Mouse (Mus musculus) forebrain, embryonic 16.5 days (tissue): ENCODE measurements around the gene Abca1. TPM values are rescaled to one million over a fixed set of nuclear protein-coding genes. Genes with fewer than 3 reads are reported as not detected.

Experiments used
- ATAC-seq: fragments of 200-750 bp; cut with Nextera tagmentation; 2 replicates; pipeline ENCODE4 v1.8.0; 2017; ENCODE audit warnings: mild to moderate bottlenecking, moderate library complexity
- H3K27ac ChIP-seq: fragments of 300-500 bp; sonication (generic); 2 replicates; pipeline ENCODE4 v1.5.1; 2014; ENCODE audit warnings: low read length, control low read depth
- H3K27me3 ChIP-seq: fragments of 300-500 bp; sonication (generic); replicated peaks from 2 replicates; pipeline ENCODE4 v1.6.1; 2014; ENCODE audit warnings: low read length; ENCODE audit not compliant: control insufficient read depth, insufficient read depth
- H3K36me3 ChIP-seq: fragments of 300-500 bp; sonication (generic); 2 replicates; pipeline ENCODE4 v1.6.1; 2014; ENCODE audit not compliant: control insufficient read depth, insufficient read depth
- H3K4me1 ChIP-seq: fragments of 300-500 bp; sonication (generic); replicated peaks from 2 replicates; pipeline ENCODE4 v1.6.1; 2014; ENCODE audit warnings: low read length; ENCODE audit not compliant: control insufficient read depth, insufficient read depth
- H3K4me2 ChIP-seq: fragments of 300-500 bp; sonication (generic); 2 replicates; pipeline ENCODE4 v1.6.1; 2014; ENCODE audit warnings: mild to moderate bottlenecking, low read length, control low read depth
- H3K4me3 ChIP-seq: fragments of 300-500 bp; sonication (generic); replicated peaks from 2 replicates; pipeline ENCODE4 v1.5.1; 2014; ENCODE audit warnings: mild to moderate bottlenecking, low read length, control low read depth
- H3K9ac ChIP-seq: fragments of 300-500 bp; sonication (generic); replicated peaks from 2 replicates; pipeline ENCODE4 v1.6.1; 2014; ENCODE audit warnings: low read depth, low read length, control low read depth
- H3K9me3 ChIP-seq: fragments of 300-500 bp; sonication (generic); 2 replicates; pipeline ENCODE4 v1.6.1; 2016; ENCODE audit warnings: low read length; ENCODE audit not compliant: control insufficient read depth
- WGBS: fragments of 180-500 bp; shearing (Covaris S2); extraction: QIAGEN DNeasy Blood & Tissue Kit; methylation state at CpG from one replicate; pipeline ENCODE4 v1.1.7; 2014; 5-methylcytosine and 5-hydroxymethylcytosine counted together
- polyA plus RNA-seq: library from polyadenylated mRNA; unstranded; fragments of >200 nt; fragmentation: Nextera tagmentation; extraction: Ambion mirVana; gene quantifications from 2 replicates; pipeline ENCODE4 v1.2.1, GENCODE M21; 2015

Gene Abca1
- polyA plus RNA-seq, 1 experiment from 2014 or later, result 8.9 TPM

DNA sequence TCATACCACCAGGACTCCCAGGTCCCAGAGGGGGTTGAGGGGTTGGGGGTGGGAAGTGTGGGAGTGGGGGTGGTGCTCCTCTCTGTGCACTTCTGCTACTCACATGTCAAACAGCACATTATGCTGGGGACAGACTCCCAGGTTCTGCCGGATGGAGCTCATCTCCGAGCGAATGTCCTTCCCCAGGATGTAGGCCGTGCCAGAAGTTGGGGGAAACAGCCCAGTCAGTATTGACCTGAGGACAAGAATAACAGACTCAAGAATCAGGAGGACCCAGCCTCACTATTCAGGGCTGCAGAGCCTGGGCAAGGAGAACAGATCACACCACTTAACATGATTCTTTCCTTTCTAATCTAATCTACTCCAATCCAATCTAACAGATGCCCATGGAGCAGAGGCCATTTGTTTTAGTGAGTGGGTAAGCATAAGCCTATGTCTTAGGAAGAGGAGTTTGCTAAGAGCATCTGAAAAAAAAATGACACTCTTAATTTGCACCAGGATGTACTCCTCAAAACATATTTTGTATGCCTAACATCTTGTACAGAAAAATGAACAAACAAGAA, 82.8 kb downstream of the Abca1 start:
- Histone ChIP-seq H3K27ac (no peak overlapping the region), H3K36me3 (peaks cover 4% of the 10 kb centered on the region), H3K9ac (no peak overlapping the region), H3K4me2 (no peak overlapping the region), H3K4me1 (no peaks in the 10 kb centered on the region), H3K27me3 (no peaks in the 10 kb centered on the region), H3K4me3 (no peak overlapping the region), H3K9me3 (no peaks in the 10 kb centered on the region)
- 98% methylated on average over 4 of the region's 4 CpGs for WGBS
- no peak for ATAC-seq

DNA sequence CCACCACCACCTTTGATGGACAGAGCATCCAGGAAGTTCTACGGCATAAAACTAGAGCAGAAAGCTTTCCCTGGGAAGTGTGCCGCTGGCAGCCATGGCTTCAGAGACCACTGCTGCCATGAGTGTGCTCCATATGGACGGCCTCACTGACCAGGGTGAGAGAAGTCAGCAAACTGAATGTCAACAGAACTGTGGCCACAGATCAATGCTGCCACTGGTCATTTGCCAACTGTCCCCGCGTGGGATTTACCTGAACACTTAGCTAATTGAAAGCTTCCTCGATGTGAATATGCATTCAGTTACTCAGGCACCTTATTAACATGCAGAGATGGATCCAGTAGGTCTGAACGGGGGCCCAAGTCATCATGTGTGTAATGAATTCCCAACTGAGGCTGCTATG, 86.7 kb downstream of the Abca1 start:
- no peak overlapping the region for H3K4me3 ChIP-seq
- no peaks in the 10 kb centered on the region for H3K27me3 ChIP-seq
- no peaks in the 10 kb centered on the region for H3K4me1 ChIP-seq
- H3K9me3 ChIP-seq, result no peaks in the 10 kb centered on the region
- 91% methylated on average over 7 of the region's 7 CpGs for WGBS
- no peak overlapping the region for H3K9ac ChIP-seq
- H3K36me3 ChIP-seq, result peaks cover 8% of the 10 kb centered on the region
- no peak for ATAC-seq
- H3K4me2 ChIP-seq, result no peak overlapping the region
- no peak overlapping the region for H3K27ac ChIP-seq

DNA sequence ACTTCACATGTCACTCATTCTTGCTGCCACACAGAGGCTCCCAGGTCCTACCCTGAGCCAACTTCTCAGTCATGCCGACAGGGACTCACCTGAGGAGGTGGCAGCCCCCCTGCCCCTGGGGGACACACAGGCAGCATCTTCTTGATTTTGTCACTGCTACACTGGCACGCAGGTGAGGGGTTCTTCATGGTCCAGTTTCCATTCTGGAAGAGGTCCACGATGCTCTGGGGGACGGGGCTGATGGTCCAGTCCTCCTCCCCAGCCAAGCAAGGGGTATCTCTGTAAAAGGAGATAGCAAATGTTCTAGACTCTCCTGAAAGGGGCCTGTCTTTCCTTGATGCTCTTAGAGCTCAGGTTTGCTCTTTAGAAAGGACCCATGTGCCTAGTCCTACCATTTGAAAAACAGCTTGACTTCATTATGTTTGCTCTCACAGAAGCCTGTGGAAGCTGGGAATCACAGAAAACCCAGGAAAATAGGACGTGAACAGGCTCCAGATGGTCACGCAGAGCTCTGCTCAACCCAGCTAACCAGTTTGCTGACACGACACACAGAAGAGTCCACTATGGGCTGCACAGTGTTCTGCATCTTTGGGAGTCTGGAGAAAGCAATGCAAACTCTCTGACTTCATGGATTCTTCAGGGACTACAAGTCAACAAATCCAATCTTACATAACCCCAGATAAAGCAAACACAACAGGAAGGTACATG, 97.2 kb downstream of the Abca1 start:
- Histone ChIP-seq H3K4me2 (no peak overlapping the region), H3K27me3 (no peaks in the 10 kb centered on the region), H3K36me3 (peaks cover 11% of the 10 kb centered on the region), H3K27ac (no peak overlapping the region), H3K4me3 (no peak overlapping the region), H3K4me1 (no peaks in the 10 kb centered on the region), H3K9ac (no peak overlapping the region), H3K9me3 (no peaks in the 10 kb centered on the region)
- ATAC-seq, result no peak
- 90% methylated on average over 7 of the region's 7 CpGs for WGBS

DNA sequence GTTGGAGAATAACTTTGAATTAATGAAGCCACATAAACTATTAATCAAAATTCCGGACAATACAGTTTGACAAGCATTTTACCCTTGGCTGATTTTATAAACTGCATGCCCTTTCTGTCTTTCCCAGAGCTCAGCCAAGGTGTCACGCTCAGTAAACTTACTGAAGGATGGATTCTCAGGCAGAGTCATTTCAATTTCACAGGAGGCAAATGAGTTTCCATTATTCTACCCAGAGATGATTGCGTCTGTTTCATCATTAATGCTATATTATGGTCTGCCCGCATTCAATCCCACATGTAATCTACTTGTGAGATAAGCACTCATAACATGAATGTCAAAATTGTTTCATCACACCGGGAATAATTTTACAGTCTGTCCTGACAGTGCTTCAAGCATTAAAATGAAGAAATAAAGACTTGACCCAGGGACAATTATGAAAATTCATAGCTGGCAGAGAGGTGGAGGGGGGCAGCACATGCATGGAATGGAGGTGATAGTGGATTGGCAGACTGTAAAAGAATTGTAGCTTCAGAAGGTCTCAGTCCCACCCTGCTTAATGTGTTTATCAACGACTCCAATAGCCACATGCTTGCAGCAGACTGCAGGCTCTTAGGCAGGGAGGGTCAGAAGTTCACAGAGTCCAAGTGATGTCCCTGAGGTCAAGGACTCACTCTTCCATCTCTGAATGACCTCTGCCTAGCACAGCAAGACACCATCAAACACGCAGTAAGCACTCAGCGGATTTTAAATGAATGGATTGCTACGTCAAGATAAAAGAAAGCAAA, 113.3 kb downstream of the Abca1 start:
- ATAC-seq, result no peak

GRCm38 (mm10) chr4:53045807-53046206, 113.9 kb downstream of the Abca1 start:
- Histone ChIP-seq H3K4me2 (no peak overlapping the region), H3K9ac (no peak overlapping the region), H3K4me1 (no peaks in the 10 kb centered on the region), H3K27ac (no peak overlapping the region), H3K36me3 (no peaks in the 10 kb centered on the region), H3K9me3 (no peaks in the 10 kb centered on the region), H3K4me3 (no peak overlapping the region), H3K27me3 (no peaks in the 10 kb centered on the region)
- no peak for ATAC-seq
- WGBS, result 86% methylated on average over 7 of the region's 7 CpGs

More for the DNA sequence above, 113.3 kb downstream of the Abca1 start:
- no peaks in the 10 kb centered on the region for H3K27me3 ChIP-seq
- no peak overlapping the region for H3K4me3 ChIP-seq
- no peak overlapping the region for H3K4me2 ChIP-seq
- H3K36me3 ChIP-seq, result no peaks in the 10 kb centered on the region
- H3K27ac ChIP-seq, result no peak overlapping the region
- no peaks in the 10 kb centered on the region for H3K4me1 ChIP-seq
- no peaks in the 10 kb centered on the region for H3K9me3 ChIP-seq
- no peak overlapping the region for H3K9ac ChIP-seq
- 79% methylated on average over 9 of the region's 9 CpGs for WGBS

- H3K4me2 ChIP-seq, result no peak overlapping the region
- H3K27me3 ChIP-seq, result no peaks in the 10 kb centered on the region
- ATAC-seq, result peak; percentile 61
- no peaks in the 10 kb centered on the region for H3K4me1 ChIP-seq
- H3K4me3 ChIP-seq, result no peak overlapping the region
- WGBS, result 62% methylated on average over 8 of the region's 8 CpGs
- H3K27ac ChIP-seq, result no peak overlapping the region
- H3K9me3 ChIP-seq, result no peaks in the 10 kb centered on the region
- no peak overlapping the region for H3K9ac ChIP-seq
- no peaks in the 10 kb centered on the region for H3K36me3 ChIP-seq
Observed at GRCm38 (mm10) chr4:53043819-53044218, 115.9 kb downstream of the Abca1 start.

DNA sequence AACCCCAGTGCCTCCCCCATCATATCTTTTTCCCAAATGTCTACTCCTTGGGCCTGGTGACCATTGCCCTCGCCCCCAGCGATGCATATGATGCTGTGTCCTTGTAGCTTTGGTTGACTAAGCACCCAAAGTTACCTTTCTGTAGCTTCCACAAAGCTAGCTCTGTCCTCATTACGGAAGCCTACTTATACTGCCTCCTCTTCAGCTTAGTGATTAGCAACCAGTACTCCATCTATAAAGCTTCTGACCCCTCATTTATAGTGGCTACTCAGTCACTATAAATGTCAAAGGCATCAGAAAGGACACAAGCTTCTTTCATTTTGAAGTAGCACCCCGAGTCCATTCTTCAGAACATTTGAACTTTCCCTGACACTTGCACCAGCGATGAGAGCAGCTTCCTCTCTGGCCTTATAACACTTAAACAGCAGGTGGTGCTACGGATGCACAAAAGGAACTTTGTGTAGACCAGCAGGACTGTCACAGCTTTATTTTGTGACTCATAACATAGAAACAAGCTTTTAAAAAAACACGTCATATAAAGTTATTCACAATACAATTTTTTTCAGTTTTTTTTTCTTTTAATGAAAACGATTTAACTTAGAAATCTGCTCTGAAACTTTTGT, 129.3 kb downstream of the Abca1 start:
- Histone ChIP-seq H3K4me2 (no peak overlapping the region), H3K9me3 (peaks cover 4% of the 10 kb centered on the region; the same call in 1 of the 2 replicates), H3K27ac (no peak overlapping the region), H3K9ac (no peak overlapping the region), H3K36me3 (peaks cover 3% of the 10 kb centered on the region; the same call in 1 of the 2 replicates), H3K4me1 (no peaks in the 10 kb centered on the region), H3K27me3 (no peaks in the 10 kb centered on the region), H3K4me3 (no peak overlapping the region)
- WGBS, result 45% methylated on average over 8 of the region's 8 CpGs
- no peak for ATAC-seq

DNA sequence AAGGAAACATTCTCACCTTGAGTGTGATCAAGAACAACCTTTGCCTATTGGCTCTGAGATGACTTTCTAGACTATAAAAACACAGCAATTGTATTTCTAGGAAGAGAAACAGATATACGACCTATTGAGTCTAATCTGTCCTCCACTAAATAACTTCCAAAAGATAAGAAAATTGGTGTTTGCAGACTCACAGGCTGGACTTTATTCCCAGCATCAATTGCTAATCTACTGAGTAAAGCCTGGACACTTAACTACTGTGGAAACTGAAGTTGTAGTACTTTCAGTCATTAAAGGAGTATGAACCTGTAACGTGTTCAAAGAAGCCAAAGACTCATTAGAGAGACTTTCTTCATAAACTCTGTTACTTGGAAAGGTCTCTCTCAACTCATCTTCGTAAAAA, 131.9 kb downstream of the Abca1 start:
- Histone ChIP-seq H3K4me1 (no peaks in the 10 kb centered on the region), H3K27ac (no peak overlapping the region)
- ATAC-seq, result no peak

DNA sequence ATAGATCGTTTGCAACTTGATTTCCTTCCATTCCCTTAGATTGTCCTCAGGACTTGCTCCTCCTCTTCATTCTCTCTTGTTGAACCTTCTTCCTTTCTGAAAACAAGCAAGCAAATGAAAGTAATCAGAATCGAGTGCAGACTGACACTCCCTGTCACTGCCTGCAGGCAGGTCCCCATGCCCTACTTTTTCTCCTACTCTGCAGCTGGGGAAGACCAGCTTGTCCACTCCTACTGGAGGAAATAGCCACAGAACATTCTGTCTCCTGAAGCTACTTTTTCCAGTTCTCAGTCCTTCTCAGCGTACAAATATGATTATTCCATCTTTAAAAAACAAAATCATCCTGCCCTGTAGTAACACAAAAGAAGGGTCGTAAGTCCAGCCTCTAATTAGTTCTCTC, 135.3 kb downstream of the Abca1 start:
- H3K4me1 ChIP-seq, result no peaks in the 10 kb centered on the region
- peaks cover 9% of the 10 kb centered on the region for H3K36me3 ChIP-seq
- ATAC-seq, result no peak
- no peak overlapping the region for H3K9ac ChIP-seq
- H3K4me2 ChIP-seq, result no peak overlapping the region
- peaks cover 4% of the 10 kb centered on the region; the same call in 1 of the 2 replicates for H3K9me3 ChIP-seq
- WGBS, result 86% methylated on average over 4 of the region's 4 CpGs
- H3K4me3 ChIP-seq, result no peak overlapping the region
- H3K27me3 ChIP-seq, result no peaks in the 10 kb centered on the region
- H3K27ac ChIP-seq, result no peak overlapping the region

More for the DNA sequence above, 131.9 kb downstream of the Abca1 start:
- H3K27me3 ChIP-seq, result no peaks in the 10 kb centered on the region
- H3K9ac ChIP-seq, result no peak overlapping the region
- WGBS, result 92% methylated on average over 3 of the region's 3 CpGs
- H3K36me3 ChIP-seq, result peaks cover 9% of the 10 kb centered on the region
- H3K4me3 ChIP-seq, result no peak overlapping the region
- no peak overlapping the region for H3K4me2 ChIP-seq
- H3K9me3 ChIP-seq, result peaks cover 4% of the 10 kb centered on the region; the same call in 1 of the 2 replicates
